Mouse (Mus musculus) G1E (cell line): Measurements from ENCODE around the gene Foxk1.

Source experiments
- CTCF ChIP-seq: IDR thresholded peaks from 2 replicates; pipeline ENCODE4 v1.5.1; 2012; ENCODE audit warnings: low read depth, low read length, inconsistent platforms, mixed read lengths
- GATA1 ChIP-seq: IDR thresholded peaks from 2 replicates; pipeline ENCODE4 v1.6.1; 2012; ENCODE audit warnings: borderline replicate concordance, low read length, inconsistent platforms, mixed read lengths
- GATA2 ChIP-seq: IDR thresholded peaks from 2 replicates; pipeline ENCODE4 v1.6.1; 2012; ENCODE audit warnings: low read depth, low read length, inconsistent platforms, borderline replicate concordance
- POLR2AphosphoS5 ChIP-seq: IDR thresholded peaks from 2 replicates; pipeline ENCODE4 v1.6.1; 2012; ENCODE audit warnings: low read depth, low read length, inconsistent platforms; ENCODE audit not compliant: insufficient replicate concordance
- TAL1 ChIP-seq: conservative IDR thresholded peaks from 2 replicates; pipeline ENCODE4 v1.6.1; 2012; ENCODE audit warnings: low read depth, low read length, inconsistent platforms, mixed read lengths

DNA sequence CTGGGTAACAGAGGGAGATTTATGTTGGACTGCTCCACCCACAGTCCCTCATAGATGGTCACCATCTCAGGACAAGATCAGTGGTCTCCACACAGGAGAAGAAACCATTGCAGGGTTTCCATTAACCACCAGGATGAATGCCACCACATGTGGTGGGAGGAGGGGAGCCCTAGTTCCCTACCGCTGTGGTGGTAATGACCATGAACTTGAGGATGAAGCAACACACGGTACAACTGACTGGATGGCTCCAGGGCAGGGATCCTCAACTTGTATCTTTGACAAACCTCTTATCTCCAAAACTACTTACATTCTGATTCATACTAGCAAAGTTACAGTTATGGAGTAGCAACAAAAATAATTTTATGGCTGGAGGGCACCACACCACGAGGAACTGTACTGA lies 92.0 kb downstream of the Foxk1 start:
- no peak for TF ChIP-seq CTCF
- no peak for TF ChIP-seq TAL1
- TF ChIP-seq GATA1, result no peak
- no peak for TF ChIP-seq GATA2
- TF ChIP-seq POLR2AphosphoS5, result no peak
